Mouse (Mus musculus): Measurements from ENCODE around the gene Spata19. TPM values are rescaled to one million over a fixed set of nuclear protein-coding genes. Genes with fewer than 3 reads are reported as not detected.

Spata19 gene
- polyA plus RNA-seq, 1 experiment from 2014 or later = not detected

DNA sequence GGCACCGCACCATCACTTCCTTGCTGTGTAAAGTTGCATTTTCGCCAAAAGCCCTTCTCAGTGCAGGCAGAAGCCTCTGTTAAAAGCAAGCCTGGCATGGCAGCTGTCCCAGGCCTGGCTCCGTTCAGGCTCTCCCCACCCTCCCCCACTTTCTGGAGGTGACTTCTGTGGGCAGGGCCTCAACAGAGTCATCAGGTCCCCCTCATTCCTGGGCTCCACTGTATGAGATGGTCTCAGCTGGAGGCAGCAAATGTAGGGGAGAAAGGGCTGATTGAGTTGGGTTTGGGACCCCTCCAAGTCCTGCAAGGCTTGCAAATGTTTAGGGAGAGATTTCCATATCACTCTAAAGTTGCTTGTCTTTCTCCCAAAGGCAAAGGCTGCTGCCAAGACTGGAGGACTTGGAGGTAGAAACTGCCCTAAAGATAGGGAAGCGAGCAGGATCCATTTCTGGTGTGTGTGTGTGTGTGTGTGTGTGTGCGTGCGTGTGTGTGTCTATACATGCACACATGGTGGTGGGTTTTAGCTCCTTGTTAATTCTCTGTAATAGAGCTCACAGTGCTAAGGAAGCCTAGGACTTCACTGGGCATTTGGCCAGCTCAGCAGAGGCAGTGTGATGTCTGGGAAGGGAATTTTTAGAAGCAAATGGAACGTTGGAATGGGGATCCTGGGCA lies 40.9 kb downstream of the Spata19 start:
- H3K36me3 ChIP-seq (ENCODE audit: insufficient read depth, low read length) = no peaks in the 10 kb centered on the region
- DNase-seq (ENCODE audit: low spot score) (no peak), ATAC-seq (replicated peaks; ENCODE audit: low FRiP score, low read depth) (no peak)
- H3K4me3 ChIP-seq (replicated peaks; ENCODE audit: low read depth, low read length) = no peak overlapping the region
- H3K9me3 ChIP-seq (replicated peaks; ENCODE audit: low read length) = no peaks in the 10 kb centered on the region
- 64% methylated on average over 7 of the region's 7 CpGs for WGBS
- no peak overlapping the region for H3K9ac ChIP-seq (ENCODE audit: low read depth, low read length)
- H3K27me3 ChIP-seq (ENCODE audit: insufficient read depth, low read length) = no peaks in the 10 kb centered on the region
- H3K4me1 ChIP-seq (replicated peaks; ENCODE audit: insufficient read depth, low read length) = no peaks in the 10 kb centered on the region
- H3K4me2 ChIP-seq (ENCODE audit: low read length) = no peak overlapping the region
- no peak for TF ChIP-seq CTCF (IDR thresholded peaks at IDR 0.05; ENCODE audit: low read depth)
- H3K27ac ChIP-seq = no peak overlapping the region

- DNase-seq (ENCODE audit: low spot score) (no peak), ATAC-seq (replicated peaks; ENCODE audit: low FRiP score, low read depth) (no peak)
- Histone ChIP-seq H3K4me2 (ENCODE audit: low read length) (no peak overlapping the region), H3K4me1 (replicated peaks; ENCODE audit: insufficient read depth, low read length) (no peaks in the 10 kb centered on the region), H3K27me3 (ENCODE audit: insufficient read depth, low read length) (no peaks in the 10 kb centered on the region), H3K36me3 (ENCODE audit: insufficient read depth, low read length) (no peaks in the 10 kb centered on the region), H3K4me3 (replicated peaks; ENCODE audit: low read depth, low read length) (no peak overlapping the region), H3K9ac (ENCODE audit: low read depth, low read length) (no peak overlapping the region), H3K9me3 (replicated peaks; ENCODE audit: low read length) (no peaks in the 10 kb centered on the region), H3K27ac (no peak overlapping the region)
- WGBS = 38% methylated on average over 9 of the region's 9 CpGs
- TF ChIP-seq CTCF (IDR thresholded peaks at IDR 0.05; ENCODE audit: low read depth) = no peak
Observed at GRCm38 (mm10) chr9:27449780-27450422, 53.3 kb downstream of the Spata19 start.

Other genes with a start within 250 kb of the Spata19 start
- gene Jam3, start 241.4 kb upstream of the Spata19 start, polyA plus RNA-seq (2015; fragmentation: Nextera tagmentation; extraction: Ambion mirVana) = 56.8 TPM in 2 replicates
- gene Igsf9b, start 97.6 kb upstream of the Spata19 start, polyA plus RNA-seq (2015; fragmentation: Nextera tagmentation; extraction: Ambion mirVana) = 1.0 and 1.4 TPM in 2 replicates